Mouse (Mus musculus) limb, embryonic 13.5 days (tissue): Measurements from ENCODE around the gene Edn2. TPM values are rescaled to one million over a fixed set of nuclear protein-coding genes. Genes with fewer than 3 reads are reported as not detected.

ENCODE experiments used
- ATAC-seq: fragments of 200-750 bp; cut with Nextera tagmentation; 2 replicates; pipeline ENCODE4 v1.8.0; 2017; ENCODE audit warnings: low read depth, moderate number of reproducible peaks, moderate TSS enrichment; ENCODE audit not compliant: low FRiP score
- H3K27ac ChIP-seq: fragments of 300-500 bp; sonication (generic); 2 replicates; pipeline ENCODE4 v1.5.1; 2015; ENCODE audit warnings: inconsistent platforms, mild to moderate bottlenecking, moderate library complexity
- H3K27me3 ChIP-seq: fragments of 300-500 bp; sonication (generic); 2 replicates; pipeline ENCODE4 v1.6.1; 2015; ENCODE audit warnings: mild to moderate bottlenecking, inconsistent platforms
- H3K36me3 ChIP-seq: fragments of 300-500 bp; sonication (generic); 2 replicates; pipeline ENCODE4 v1.6.1; 2015; ENCODE audit warnings: inconsistent platforms, mild to moderate bottlenecking, moderate library complexity
- H3K4me1 ChIP-seq: fragments of 300-500 bp; sonication (generic); 2 replicates; pipeline ENCODE4 v1.6.1; 2015; ENCODE audit warnings: inconsistent platforms
- H3K4me2 ChIP-seq: fragments of 300-500 bp; sonication (generic); replicated peaks from 2 replicates; pipeline ENCODE4 v1.6.1; 2015; ENCODE audit warnings: inconsistent platforms, mild to moderate bottlenecking, moderate library complexity
- H3K4me3 ChIP-seq: fragments of 300-500 bp; sonication (generic); 2 replicates; pipeline ENCODE4 v1.5.1; 2015; ENCODE audit warnings: moderate library complexity, mild to moderate bottlenecking, inconsistent platforms
- H3K9ac ChIP-seq: fragments of 300-500 bp; sonication (generic); 2 replicates; pipeline ENCODE4 v1.6.1; 2015; ENCODE audit warnings: mild to moderate bottlenecking, inconsistent platforms
- H3K9me3 ChIP-seq: fragments of 300-500 bp; sonication (generic); 2 replicates; pipeline ENCODE4 v1.6.1; 2016; ENCODE audit warnings: inconsistent platforms
- WGBS: fragments of 180-500 bp; shearing (Covaris S2); methylation state at CpG from one replicate; pipeline ENCODE4 v1.1.7; 2015; 5-methylcytosine and 5-hydroxymethylcytosine counted together
- polyA plus RNA-seq: library from polyadenylated mRNA; unstranded; fragments of >200 nt; fragmentation: Nextera tagmentation; extraction: Ambion mirVana; gene quantifications from 2 replicates; pipeline ENCODE4 v1.2.1, GENCODE M21; 2015

Gene Edn2
- polyA plus RNA-seq, 1 experiment from 2014 or later = 1.1 TPM

DNA sequence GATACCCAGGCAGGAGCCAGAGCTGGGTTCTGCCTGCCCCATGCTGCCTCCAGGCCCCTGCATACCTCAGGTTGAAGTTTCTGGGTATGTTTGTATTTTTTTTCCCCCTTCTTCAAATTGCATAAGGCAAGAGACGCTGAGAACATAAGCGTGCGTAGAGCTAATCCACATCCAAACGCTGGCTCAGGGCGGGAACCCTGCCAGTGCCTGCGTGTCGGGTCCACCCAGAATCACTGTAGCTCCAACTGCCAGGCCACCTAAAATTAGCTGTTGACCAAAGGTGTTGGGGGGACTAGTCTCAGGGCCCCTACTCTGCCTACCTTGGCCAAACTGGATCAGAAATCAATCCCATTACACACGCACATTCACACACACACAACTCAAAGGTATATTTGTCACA, 1.6 kb downstream of the Edn2 start:
- peaks cover 37% of the 10 kb centered on the region for H3K4me1 ChIP-seq
- H3K36me3 ChIP-seq = no peaks in the 10 kb centered on the region
- H3K4me2 ChIP-seq = 0 out of 2 replicates have a peak overlapping the region, but pooled peaks have one; percentile 11
- peak overlapping the region; percentile 28; the same call in 1 of the 2 replicates for H3K27ac ChIP-seq
- WGBS = 68% methylated on average over 8 of the region's 8 CpGs
- no peak for ATAC-seq
- H3K27me3 ChIP-seq = peaks cover 10% of the 10 kb centered on the region
- H3K9ac ChIP-seq = no peak overlapping the region
- no peaks in the 10 kb centered on the region for H3K9me3 ChIP-seq
- H3K4me3 ChIP-seq = no peak overlapping the region

DNA sequence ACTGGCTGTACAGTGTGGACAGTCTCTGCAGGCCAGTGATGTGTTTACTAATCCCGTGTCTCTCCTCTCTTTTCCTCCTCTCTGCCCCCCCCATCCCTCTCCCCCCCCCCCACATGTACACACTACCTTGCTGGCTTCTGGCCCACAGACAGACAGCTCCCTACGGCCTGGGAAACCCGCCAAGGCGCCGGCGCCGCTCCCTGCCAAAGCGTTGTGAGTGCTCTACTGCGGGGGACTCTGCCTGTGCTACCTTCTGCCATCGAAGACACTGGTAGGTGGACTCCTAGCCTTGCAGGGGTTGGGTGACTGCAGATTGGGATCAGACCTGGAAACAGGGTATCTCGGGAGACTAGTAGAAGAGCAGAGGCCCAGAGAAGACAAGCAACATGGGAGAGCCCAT, 2.2 kb downstream of the Edn2 start:
- Histone ChIP-seq H3K36me3 (no peaks in the 10 kb centered on the region), H3K9ac (no peak overlapping the region), H3K27me3 (peaks cover 10% of the 10 kb centered on the region), H3K9me3 (no peaks in the 10 kb centered on the region), H3K4me3 (no peak overlapping the region), H3K27ac (peak overlapping the region; percentile 28; the same call in 1 of the 2 replicates), H3K4me1 (peaks cover 37% of the 10 kb centered on the region), H3K4me2 (no peak overlapping the region)
- peak; percentile 68; the same call in 1 of the 2 replicates for ATAC-seq
- 67% methylated on average over 11 of the region's 11 CpGs for WGBS

DNA sequence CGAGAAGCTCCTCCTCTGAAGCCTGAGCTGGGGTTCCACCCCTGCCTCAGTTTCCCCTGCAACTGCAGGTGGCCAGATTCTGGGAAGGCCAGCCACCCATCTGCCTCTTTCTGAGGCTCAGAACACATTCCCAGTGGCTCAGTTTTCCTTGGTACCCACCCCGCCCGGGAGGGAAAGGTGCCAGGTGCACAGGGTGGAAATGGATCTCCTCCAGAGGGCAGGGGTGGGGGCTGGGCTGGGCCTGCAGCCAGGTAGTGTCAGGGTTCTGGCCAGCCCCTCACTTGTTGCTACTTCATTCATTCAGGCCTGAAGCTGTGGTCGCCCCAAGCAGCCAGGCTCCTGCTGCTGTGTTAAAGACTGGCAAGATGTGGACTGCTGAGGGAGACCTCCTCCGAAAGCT, 3.3 kb downstream of the Edn2 start:
- Histone ChIP-seq H3K36me3 (no peaks in the 10 kb centered on the region), H3K4me1 (peaks cover 37% of the 10 kb centered on the region), H3K4me2 (no peak overlapping the region), H3K27me3 (peaks cover 10% of the 10 kb centered on the region), H3K9ac (no peak overlapping the region), H3K27ac (no peak overlapping the region), H3K4me3 (no peak overlapping the region), H3K9me3 (no peaks in the 10 kb centered on the region)
- WGBS = 84% methylated on average over 5 of the region's 5 CpGs
- ATAC-seq = no peak

DNA sequence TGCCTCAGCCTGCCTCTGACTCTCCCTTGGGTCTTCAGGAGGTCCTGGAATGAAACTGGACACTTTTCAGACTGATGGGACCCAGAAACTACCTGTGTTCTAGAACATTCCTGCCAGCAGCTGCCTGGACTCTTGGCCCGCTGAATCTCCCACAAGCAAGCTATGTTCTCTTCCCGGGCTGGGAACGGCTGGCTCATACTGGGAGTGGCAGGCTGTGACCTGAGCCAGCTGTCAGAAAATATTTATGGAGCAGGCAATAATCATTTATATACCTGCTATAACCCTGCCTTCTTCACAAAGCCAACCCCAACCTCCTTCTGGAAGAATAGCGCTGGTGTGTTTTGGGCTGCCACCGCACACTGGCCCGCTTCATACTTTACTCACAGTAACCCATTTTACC, 6.8 kb downstream of the Edn2 start:
- Histone ChIP-seq H3K9me3 (no peaks in the 10 kb centered on the region), H3K4me1 (peaks cover 26% of the 10 kb centered on the region), H3K4me3 (no peak overlapping the region), H3K4me2 (no peak overlapping the region), H3K27ac (no peak overlapping the region), H3K9ac (no peak overlapping the region), H3K36me3 (no peaks in the 10 kb centered on the region), H3K27me3 (no peaks in the 10 kb centered on the region)
- no peak for ATAC-seq
- WGBS = 79% methylated on average over 6 of the region's 6 CpGs

DNA sequence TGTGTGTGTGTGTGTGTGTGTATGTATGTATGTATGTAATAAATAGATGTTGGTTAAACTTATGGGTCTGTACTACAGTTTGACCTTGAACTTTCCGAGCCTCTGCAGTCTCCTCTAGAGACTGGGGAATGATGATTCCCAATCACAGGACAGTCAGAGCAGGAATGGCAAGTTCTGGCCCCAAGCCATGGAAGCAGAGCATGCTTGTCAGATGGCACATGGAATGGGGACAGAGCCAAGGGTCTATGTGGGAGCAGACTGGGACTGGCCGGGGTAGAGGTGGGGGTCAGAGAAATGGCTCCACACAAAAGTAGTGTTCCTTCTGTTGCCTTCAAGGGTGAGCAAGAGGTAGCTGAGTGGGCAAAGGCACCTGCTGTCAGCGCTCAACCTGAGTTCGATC, 7.3 kb downstream of the Edn2 start:
- WGBS = 90% methylated on average over 4 of the region's 4 CpGs
- H3K4me3 ChIP-seq = no peak overlapping the region
- H3K9me3 ChIP-seq = no peaks in the 10 kb centered on the region
- H3K36me3 ChIP-seq = no peaks in the 10 kb centered on the region
- ATAC-seq = no peak
- no peak overlapping the region for H3K4me2 ChIP-seq
- no peaks in the 10 kb centered on the region for H3K27me3 ChIP-seq
- no peak overlapping the region for H3K27ac ChIP-seq
- H3K9ac ChIP-seq = no peak overlapping the region
- peaks cover 20% of the 10 kb centered on the region for H3K4me1 ChIP-seq

DNA sequence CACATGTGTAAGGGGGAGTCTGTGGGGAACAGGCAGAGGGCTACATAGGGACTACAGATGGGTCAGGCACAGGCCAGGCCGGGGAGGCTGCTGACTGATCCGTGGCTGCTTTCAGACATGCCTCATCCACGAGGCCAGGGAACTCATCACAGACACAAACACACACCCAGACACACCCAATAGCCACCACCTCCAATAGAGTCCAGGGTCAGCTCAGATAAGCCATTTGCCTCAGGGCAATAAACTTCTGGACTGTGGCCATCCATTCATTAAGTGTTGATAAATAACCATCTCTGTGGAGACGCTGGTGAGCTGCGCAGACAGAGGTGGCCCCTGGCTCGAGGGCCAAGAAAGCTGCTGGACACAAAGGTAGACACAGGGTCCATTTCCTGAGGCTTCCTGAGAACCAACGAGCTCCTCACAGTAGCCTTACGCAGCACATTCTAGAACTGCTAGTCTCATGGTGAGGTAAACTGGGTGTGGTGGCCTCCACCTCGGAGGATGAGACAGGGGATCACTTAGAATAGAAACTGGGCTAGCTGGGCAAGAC, 9.5 kb downstream of the Edn2 start:
- no peak overlapping the region for H3K4me2 ChIP-seq
- H3K27ac ChIP-seq = no peak overlapping the region
- H3K9me3 ChIP-seq = no peaks in the 10 kb centered on the region
- H3K4me3 ChIP-seq = no peak overlapping the region
- no peak for ATAC-seq
- no peaks in the 10 kb centered on the region for H3K27me3 ChIP-seq
- WGBS = 47% methylated on average over 9 of the region's 9 CpGs
- peaks cover 11% of the 10 kb centered on the region for H3K4me1 ChIP-seq
- no peaks in the 10 kb centered on the region for H3K36me3 ChIP-seq
- H3K9ac ChIP-seq = no peak overlapping the region

DNA sequence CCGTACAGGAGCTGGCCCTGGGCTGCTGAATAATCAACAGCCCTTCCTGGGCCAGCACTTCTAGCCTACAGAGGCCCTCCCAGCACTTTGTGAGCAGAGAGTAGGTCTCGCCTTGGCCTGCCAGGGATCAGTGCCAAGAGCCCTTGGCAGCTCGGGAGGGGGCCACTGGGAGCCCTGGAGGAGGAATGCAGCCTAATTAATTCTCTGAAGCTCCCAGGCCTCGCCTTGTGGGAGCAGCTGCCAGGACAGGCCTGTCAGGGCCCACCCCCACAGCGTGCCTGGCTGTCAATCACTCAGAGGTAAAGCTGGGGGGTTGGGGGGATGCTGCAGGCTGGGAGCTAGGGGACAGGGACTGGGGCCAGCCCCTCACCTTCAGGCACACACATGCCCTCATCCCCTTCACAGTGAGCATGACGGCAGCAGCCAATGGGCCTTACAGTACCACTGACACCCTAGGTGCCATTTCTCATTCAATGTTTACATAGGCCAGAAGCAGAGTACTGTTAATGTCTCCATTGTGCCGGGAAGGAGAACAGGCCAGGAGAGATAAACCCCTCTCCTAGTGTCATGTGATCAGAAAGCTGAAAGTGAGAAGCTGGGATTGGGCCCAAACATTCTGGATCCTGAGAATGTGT, 11.2 kb downstream of the Edn2 start:
- Histone ChIP-seq H3K36me3 (no peaks in the 10 kb centered on the region), H3K4me2 (no peak overlapping the region), H3K27ac (no peak overlapping the region), H3K4me1 (peaks cover 11% of the 10 kb centered on the region), H3K9ac (no peak overlapping the region), H3K9me3 (no peaks in the 10 kb centered on the region), H3K27me3 (no peaks in the 10 kb centered on the region), H3K4me3 (no peak overlapping the region)
- WGBS = 12% methylated on average over 7 of the region's 7 CpGs
- peak; percentile 75 for ATAC-seq

DNA sequence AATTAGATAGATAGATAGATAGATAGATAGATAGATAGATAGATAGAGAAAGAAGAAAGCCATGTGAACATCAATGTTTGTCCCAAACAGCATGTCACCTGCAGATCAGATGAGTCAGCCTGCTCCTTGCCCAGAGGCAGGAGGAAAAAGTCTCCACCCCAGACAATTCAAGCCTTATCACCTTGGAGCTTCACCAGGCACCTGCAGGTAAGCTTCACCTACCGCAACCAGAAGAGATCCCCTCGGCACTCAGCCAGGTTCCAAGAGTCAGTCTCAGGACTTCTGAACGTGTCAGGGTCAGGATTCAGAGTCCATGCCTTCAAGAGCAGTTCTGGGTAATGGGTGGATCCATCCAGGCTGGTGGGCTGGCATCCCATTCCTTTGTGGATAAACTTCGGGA, 18.1 kb downstream of the Edn2 start:
- no peaks in the 10 kb centered on the region for H3K27me3 ChIP-seq
- no peak for ATAC-seq
- H3K4me2 ChIP-seq = no peak overlapping the region
- no peaks in the 10 kb centered on the region for H3K36me3 ChIP-seq
- no peak overlapping the region for H3K4me3 ChIP-seq
- 81% methylated on average over 4 of the region's 4 CpGs for WGBS
- no peak overlapping the region for H3K9ac ChIP-seq
- H3K27ac ChIP-seq = no peak overlapping the region
- no peaks in the 10 kb centered on the region for H3K9me3 ChIP-seq
- H3K4me1 ChIP-seq = no peaks in the 10 kb centered on the region

DNA sequence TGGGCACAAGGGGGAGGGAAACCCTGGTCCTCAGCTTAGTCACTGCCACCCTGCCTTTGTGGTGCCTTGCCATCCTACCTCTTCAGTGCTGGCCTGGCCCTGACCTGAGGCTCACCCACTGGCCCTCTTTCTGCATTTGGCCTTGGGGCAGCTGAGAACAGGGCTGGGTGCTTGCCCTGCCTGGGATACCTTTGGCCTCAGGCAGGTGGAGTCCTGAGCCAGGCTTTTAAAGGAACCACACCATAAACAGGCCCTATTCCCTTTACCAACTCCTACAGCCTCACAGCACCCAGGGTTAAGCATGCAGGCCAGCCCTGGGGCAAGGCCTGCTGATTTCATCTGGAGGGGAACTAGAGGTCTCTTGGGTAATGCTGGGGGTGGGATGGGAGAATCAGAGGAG, 19.5 kb downstream of the Edn2 start:
- Histone ChIP-seq H3K4me2 (no peak overlapping the region), H3K36me3 (no peaks in the 10 kb centered on the region), H3K9me3 (no peaks in the 10 kb centered on the region), H3K9ac (no peak overlapping the region), H3K4me1 (no peaks in the 10 kb centered on the region), H3K27ac (no peak overlapping the region), H3K4me3 (no peak overlapping the region), H3K27me3 (no peaks in the 10 kb centered on the region; the same call in 1 of the 2 replicates)
- ATAC-seq = no peak

DNA sequence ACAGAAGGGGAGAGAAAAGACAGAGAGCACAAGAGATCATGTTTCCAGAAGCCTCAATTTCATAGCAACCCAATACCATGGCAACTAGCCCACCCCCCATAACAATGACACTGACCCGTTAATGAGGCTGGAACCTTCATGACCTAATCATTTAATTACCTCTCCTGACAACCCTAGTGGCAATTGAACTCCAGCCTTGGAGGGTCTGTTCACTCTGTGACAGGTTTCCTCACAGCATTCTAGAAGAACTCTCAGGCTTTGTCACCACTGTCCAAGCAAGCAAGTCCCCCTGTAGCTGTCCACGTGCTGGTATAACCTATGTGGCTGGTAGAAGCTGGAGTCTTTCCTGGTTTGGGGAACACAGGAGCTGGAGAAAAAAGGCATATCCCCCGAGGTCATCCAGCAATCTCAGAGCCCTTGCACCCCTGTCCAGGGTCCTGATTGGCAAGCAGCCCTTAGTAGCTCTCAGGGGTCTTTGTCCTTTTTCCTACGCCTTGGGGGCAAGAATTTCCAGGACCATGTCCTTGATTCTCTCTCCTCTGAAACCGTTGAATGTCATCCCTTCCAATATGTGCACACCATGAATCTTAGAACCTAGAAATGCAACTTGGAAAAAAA, 23.5 kb downstream of the Edn2 start:
- Histone ChIP-seq H3K27ac (no peak overlapping the region), H3K9me3 (no peaks in the 10 kb centered on the region), H3K4me2 (no peak overlapping the region), H3K9ac (no peak overlapping the region), H3K4me1 (peaks cover 8% of the 10 kb centered on the region), H3K36me3 (no peaks in the 10 kb centered on the region), H3K27me3 (no peaks in the 10 kb centered on the region; the same call in 1 of the 2 replicates), H3K4me3 (no peak overlapping the region)
- ATAC-seq = no peak
- 21% methylated on average over 5 of the region's 5 CpGs for WGBS

DNA sequence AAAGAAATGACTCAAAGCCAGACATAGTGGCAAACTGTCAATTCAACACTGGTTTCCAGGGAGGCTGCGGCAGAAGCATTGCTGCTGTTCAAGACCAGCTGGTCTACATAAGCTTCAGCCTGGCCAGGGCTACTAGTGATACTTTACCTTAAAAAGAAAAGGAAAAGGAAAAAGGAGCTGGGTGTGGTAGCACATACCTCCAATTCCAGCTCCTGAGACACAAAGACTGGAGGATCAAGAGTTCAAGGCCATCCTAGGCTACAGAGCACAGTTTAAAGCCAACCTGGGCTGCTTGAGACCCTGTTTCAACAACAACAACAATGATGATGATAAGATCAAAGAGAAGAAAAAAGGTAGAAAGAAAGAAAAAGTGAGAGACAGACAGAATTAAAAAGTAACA, 25.4 kb downstream of the Edn2 start:
- Histone ChIP-seq H3K27ac (no peak overlapping the region), H3K4me3 (no peak overlapping the region), H3K36me3 (no peaks in the 10 kb centered on the region), H3K4me1 (peaks cover 16% of the 10 kb centered on the region), H3K27me3 (no peaks in the 10 kb centered on the region; the same call in 1 of the 2 replicates), H3K9ac (no peak overlapping the region), H3K4me2 (no peak overlapping the region), H3K9me3 (no peaks in the 10 kb centered on the region)
- 93% methylated on average over 1 of the region's 1 CpGs for WGBS
- no peak for ATAC-seq

DNA sequence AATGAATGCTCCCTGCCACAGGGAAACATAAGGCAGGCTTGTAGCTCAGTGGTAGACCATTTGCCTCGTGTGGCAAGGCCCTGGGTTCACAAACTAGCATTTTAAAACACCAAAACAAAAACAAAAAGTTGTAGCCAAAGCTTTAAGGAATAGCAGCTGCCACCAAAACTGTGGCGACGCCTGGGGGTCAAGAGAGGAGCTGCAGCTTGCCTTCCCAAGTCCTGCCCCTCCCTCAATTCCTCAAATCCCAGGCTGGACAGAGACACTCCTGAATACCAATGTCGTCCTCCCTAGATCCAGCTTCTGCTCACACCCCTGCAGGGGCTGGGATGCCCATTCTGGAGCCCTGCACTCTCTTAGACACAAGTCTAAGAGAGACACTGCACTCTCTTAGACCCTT, 25.9 kb downstream of the Edn2 start:
- ATAC-seq = no peak
- no peaks in the 10 kb centered on the region for H3K36me3 ChIP-seq
- 5% methylated on average over 4 of the region's 4 CpGs for WGBS
- H3K27me3 ChIP-seq = no peaks in the 10 kb centered on the region; the same call in 1 of the 2 replicates
- no peak overlapping the region for H3K27ac ChIP-seq
- H3K4me3 ChIP-seq = no peak overlapping the region
- no peaks in the 10 kb centered on the region for H3K9me3 ChIP-seq
- peaks cover 16% of the 10 kb centered on the region for H3K4me1 ChIP-seq
- no peak overlapping the region for H3K4me2 ChIP-seq
- H3K9ac ChIP-seq = no peak overlapping the region
